Mouse (Mus musculus) heart, adult 9 months (tissue): ENCODE measurements at regions not wholly inside any gene's neighbourhood (a gene's known extent, or its start where the extent isn't known, plus 50 kb on each side); places are given as distances from the start of the nearest gene placed in this dataset.

Experiments used
- DNase-seq, 2 experiments: peaks; one replicate each; pipeline ENCODE4 v3.0.0; 2022; ENCODE audit warnings: low spot score in 2 of 2

DNA sequence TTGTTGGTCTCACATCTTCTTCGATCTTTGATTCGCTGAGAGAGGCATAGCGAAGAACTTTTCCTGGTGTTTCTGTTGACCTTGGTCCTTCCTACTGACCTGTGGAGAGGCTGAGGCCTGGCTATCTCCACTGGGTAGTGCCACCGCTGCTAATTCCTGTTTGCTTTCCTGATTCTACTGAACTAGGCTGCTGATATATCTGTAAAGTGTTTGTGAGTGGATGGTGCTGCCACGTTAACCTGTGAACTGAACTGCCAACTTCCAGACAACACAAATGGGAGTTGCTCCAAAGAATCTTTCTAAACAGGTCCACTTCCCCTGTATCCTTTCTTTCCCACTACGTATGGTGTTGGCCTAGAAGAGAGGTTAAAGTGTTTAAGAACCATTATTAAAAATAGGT, 78.0 kb upstream of the Akt3 start:
- DNase-seq, result no peak

- no peak for DNase-seq
Observed at GRCm38 (mm10) chr1:177323366-177323765, 65.4 kb upstream of the Akt3 start.

- DNase-seq, result no peak
Observed at GRCm38 (mm10) chr1:177322745-177323299, 64.8 kb upstream of the Akt3 start.

DNA sequence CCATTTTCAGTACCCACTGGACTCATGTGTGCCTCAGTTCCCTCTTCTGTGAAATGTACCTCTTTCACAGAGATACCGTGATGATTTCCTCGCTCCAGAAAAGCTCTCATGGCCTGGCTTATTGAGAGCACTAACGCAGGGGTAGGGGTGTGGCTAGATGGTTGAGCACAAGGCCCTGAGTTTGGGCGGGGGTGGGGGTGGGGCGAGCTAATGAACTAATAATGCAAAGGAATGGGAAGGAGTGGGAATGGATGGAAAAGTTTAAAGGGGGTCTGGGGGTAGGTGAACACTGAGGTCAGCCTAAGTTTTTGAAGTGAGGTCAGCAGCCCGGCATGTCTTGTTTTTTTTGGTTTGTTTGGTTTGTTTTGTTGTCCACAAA, 64.3 kb upstream of the Akt3 start:
- no peak for DNase-seq

DNA sequence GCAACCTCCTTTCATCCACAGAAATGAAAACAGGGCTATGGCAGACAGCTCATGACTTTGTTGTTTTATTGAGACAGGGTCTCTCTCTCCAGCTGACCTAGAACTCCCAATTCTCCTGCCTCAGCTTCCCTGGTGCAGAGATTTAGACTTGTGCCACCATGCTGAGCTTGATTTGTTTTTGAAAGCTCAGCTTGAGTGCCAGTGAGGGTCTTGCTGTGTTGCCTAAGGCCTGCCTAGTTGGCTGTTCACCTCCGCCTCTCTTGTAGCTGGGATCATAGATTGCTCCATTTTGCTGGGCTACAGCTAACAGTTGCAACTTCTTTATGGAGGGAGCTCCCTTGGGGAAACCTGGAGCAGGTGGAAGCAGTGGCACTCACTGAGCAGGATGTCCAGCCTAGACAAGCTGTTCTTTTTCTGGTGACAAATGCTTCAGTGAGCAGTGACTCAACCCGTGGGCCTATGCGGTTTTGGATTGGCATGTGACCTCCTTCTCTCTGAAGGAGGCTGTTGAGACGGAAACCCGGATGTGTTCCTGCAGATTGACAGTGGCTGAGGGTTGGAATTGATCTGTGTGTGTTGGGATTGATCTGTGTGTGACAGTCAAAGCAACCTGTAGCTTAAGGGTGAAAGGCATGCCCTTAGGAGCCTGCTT, 63.8 kb upstream of the Akt3 start:
- DNase-seq, result no peak

GRCm38 (mm10) chr1:177308213-177308872, 50.3 kb upstream of the Akt3 start:
- DNase-seq, result no peak
